Mouse (Mus musculus): ENCODE measurements around the gene Hist1h3c. TPM values are rescaled to one million over a fixed set of nuclear protein-coding genes. Genes with fewer than 3 reads are reported as not detected.

Hist1h3c gene
- polyA plus RNA-seq, 1 experiment from 2014 or later: 1.6 TPM

DNA sequence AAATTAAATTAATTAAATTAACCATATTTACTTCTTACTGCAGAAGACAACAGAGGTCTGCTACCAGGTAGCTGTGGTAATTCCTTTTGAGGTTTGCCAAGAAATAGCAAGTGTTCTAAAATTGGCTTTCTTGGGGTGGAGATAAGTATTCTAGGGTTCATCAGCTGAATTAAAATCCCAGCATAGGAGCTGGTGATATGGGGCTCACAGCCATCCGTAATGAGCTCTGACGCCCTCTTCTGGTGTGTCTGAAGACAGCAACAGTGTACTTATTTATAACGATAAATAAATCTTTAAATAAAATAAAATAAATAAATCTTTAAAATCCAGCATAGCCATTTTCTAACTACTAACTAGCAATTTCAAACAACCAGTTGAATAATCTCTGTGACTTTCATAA lies 45.6 kb downstream of the Hist1h3c start:
- 65% methylated on average over 3 of the region's 3 CpGs for WGBS

DNA sequence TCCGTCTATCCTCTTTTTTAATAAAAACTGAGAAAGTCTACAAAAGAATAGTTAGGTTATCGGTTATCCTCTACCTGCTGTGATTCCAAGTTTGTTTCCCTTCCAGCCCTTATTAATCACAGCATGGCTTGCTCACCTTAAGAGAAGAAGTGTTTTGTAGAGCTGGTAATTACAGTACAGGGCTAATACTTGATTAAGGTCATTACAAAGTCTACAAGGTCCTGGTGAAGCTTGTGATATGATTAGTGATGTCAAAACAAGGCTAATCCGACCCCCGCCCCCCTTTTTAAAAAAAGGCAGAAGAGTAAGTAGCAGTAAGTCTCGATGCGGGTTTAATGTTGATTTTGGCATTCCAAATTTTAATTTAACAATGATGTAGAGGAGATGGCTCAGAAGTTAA lies 46.4 kb downstream of the Hist1h3c start:
- Histone ChIP-seq H3K9me3 (ENCODE audit: control insufficient read depth, low read length) (no peaks in the 10 kb centered on the region), H3K27me3 (replicated peaks; ENCODE audit: control insufficient read depth, insufficient read depth, low read length) (no peaks in the 10 kb centered on the region), H3K4me2 (ENCODE audit: low read length) (peak overlapping the region; percentile 52), H3K4me3 (replicated peaks; ENCODE audit: low read length) (no peak overlapping the region), H3K9ac (replicated peaks; ENCODE audit: low read depth, low read length) (no peak overlapping the region), H3K27ac (ENCODE audit: low read length) (peak overlapping the region; percentile 62), H3K36me3 (ENCODE audit: control insufficient read depth, insufficient read depth) (no peaks in the 10 kb centered on the region), H3K4me1 (replicated peaks; ENCODE audit: control insufficient read depth, insufficient read depth, low read length) (peaks cover 4% of the 10 kb centered on the region)
- 46% methylated on average over 6 of the region's 6 CpGs for WGBS
- ATAC-seq: no peak

More for the DNA sequence above, 45.6 kb downstream of the Hist1h3c start:
- no peaks in the 10 kb centered on the region for H3K27me3 ChIP-seq (replicated peaks; ENCODE audit: control insufficient read depth, insufficient read depth, low read length)
- H3K9ac ChIP-seq (replicated peaks; ENCODE audit: low read depth, low read length): no peak overlapping the region
- no peaks in the 10 kb centered on the region for H3K36me3 ChIP-seq (ENCODE audit: control insufficient read depth, insufficient read depth)
- H3K9me3 ChIP-seq (ENCODE audit: control insufficient read depth, low read length): no peaks in the 10 kb centered on the region
- peaks cover 4% of the 10 kb centered on the region for H3K4me1 ChIP-seq (replicated peaks; ENCODE audit: control insufficient read depth, insufficient read depth, low read length)
- no peak overlapping the region for H3K4me3 ChIP-seq (replicated peaks; ENCODE audit: low read length)
- no peak overlapping the region for H3K4me2 ChIP-seq (ENCODE audit: low read length)
- H3K27ac ChIP-seq (ENCODE audit: low read length): no peak overlapping the region
- no peak for ATAC-seq

DNA sequence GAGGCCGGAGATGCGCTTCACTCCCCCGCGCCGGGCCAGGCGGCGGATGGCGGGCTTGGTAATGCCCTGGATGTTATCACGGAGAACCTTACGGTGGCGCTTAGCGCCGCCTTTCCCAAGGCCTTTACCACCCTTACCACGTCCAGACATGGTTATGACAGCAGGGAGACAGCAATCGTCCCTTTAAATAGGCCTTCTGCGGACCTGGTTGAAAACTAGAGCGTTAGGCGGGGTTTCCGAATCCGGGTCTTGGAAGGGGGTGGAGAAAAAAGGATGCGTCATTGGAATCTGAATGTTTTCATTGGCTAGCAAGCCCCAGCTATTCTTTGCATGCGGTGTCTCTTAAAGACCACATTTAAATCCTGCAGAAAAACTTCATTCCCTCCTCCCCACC lies 47.1 kb downstream of the Hist1h3c start, which contains the start of gene Hist1h4c:
TSS of gene Hist1h4c (minus strand) at position 155 of the 394 bp plus-strand sequence.
- Histone ChIP-seq H3K9me3 (ENCODE audit: control insufficient read depth, low read length) (no peaks in the 10 kb centered on the region), H3K36me3 (ENCODE audit: control insufficient read depth, insufficient read depth) (no peaks in the 10 kb centered on the region), H3K27me3 (replicated peaks; ENCODE audit: control insufficient read depth, insufficient read depth, low read length) (no peaks in the 10 kb centered on the region), H3K4me2 (ENCODE audit: low read length) (peak within 1 kb of the TSS; percentile 65), H3K4me1 (replicated peaks; ENCODE audit: control insufficient read depth, insufficient read depth, low read length) (peaks cover 4% of the 10 kb centered on the region), H3K4me3 (replicated peaks; ENCODE audit: low read length) (peak within 1 kb of the TSS; percentile 46), H3K27ac (ENCODE audit: low read length) (peak within 1 kb of the TSS; percentile 86), H3K9ac (replicated peaks; ENCODE audit: low read depth, low read length) (peak within 1 kb of the TSS; percentile 49)
- under 1% methylated on average over 20 of the region's 22 CpGs for WGBS
- ATAC-seq: peak; percentile 96

- Histone ChIP-seq H3K4me1 (replicated peaks; ENCODE audit: control insufficient read depth, insufficient read depth, low read length) (peaks cover 4% of the 10 kb centered on the region), H3K9ac (replicated peaks; ENCODE audit: low read depth, low read length) (peak overlapping the region; percentile 49), H3K4me3 (replicated peaks; ENCODE audit: low read length) (peak overlapping the region; percentile 46), H3K4me2 (ENCODE audit: low read length) (peak overlapping the region; percentile 65), H3K36me3 (ENCODE audit: control insufficient read depth, insufficient read depth) (no peaks in the 10 kb centered on the region), H3K27me3 (replicated peaks; ENCODE audit: control insufficient read depth, insufficient read depth, low read length) (no peaks in the 10 kb centered on the region), H3K27ac (ENCODE audit: low read length) (peak overlapping the region; percentile 86), H3K9me3 (ENCODE audit: control insufficient read depth, low read length) (no peaks in the 10 kb centered on the region)
- WGBS: under 1% methylated on average over 22 of the region's 32 CpGs
- peak; percentile 51 for ATAC-seq
These were observed 47.7 kb downstream of the Hist1h3c start for GRCm38 (mm10) chr13:23697491-23698299.

GRCm38 (mm10) chr13:23696061-23696474 lies 49.3 kb downstream of the Hist1h3c start:
- no peaks in the 10 kb centered on the region for H3K36me3 ChIP-seq (ENCODE audit: control insufficient read depth, insufficient read depth)
- ATAC-seq: no peak
- 70% methylated on average over 15 of the region's 15 CpGs for WGBS

DNA sequence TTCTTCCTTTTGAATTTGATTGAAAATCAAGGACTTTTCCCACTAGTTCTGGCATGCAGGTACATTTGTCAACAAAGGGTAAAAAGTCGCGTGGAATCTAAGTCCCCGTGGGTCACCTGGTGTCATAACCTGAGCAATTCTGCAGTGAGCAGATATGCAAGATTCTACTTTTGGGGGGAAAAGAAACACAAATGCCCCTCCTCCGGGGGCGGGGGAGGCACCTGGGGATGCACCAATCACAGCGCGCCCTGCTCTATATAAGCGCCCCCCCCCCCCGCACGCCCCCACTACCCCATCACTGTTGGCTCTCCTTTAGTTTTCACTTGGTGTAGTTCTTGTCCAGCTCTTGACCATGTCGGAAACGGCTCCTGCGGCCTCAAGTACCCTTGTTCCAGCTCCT lies 49.9 kb downstream of the Hist1h3c start, which contains the start of gene Hist1h1t:
TSS of gene Hist1h1t (plus strand) at position 301 of the 400 bp plus-strand sequence.
- no peak for ATAC-seq
- Histone ChIP-seq H3K4me1 (replicated peaks; ENCODE audit: control insufficient read depth, insufficient read depth, low read length) (peaks cover 4% of the 10 kb centered on the region), H3K27me3 (replicated peaks; ENCODE audit: control insufficient read depth, insufficient read depth, low read length) (no peaks in the 10 kb centered on the region), H3K9me3 (ENCODE audit: control insufficient read depth, low read length) (no peaks in the 10 kb centered on the region), H3K4me3 (replicated peaks; ENCODE audit: low read length) (no peak within 1 kb of the TSS), H3K36me3 (ENCODE audit: control insufficient read depth, insufficient read depth) (no peaks in the 10 kb centered on the region), H3K27ac (ENCODE audit: low read length) (no peak within 1 kb of the TSS), H3K4me2 (ENCODE audit: low read length) (no peak within 1 kb of the TSS), H3K9ac (replicated peaks; ENCODE audit: low read depth, low read length) (no peak within 1 kb of the TSS)
- WGBS: 55% methylated on average over 13 of the region's 13 CpGs

More at GRCm38 (mm10) chr13:23696061-23696474, 49.3 kb downstream of the Hist1h3c start:
- Histone ChIP-seq H3K9me3 (ENCODE audit: control insufficient read depth, low read length) (no peaks in the 10 kb centered on the region), H3K9ac (replicated peaks; ENCODE audit: low read depth, low read length) (no peak overlapping the region), H3K27me3 (replicated peaks; ENCODE audit: control insufficient read depth, insufficient read depth, low read length) (no peaks in the 10 kb centered on the region), H3K27ac (ENCODE audit: low read length) (no peak overlapping the region), H3K4me2 (ENCODE audit: low read length) (no peak overlapping the region), H3K4me3 (replicated peaks; ENCODE audit: low read length) (no peak overlapping the region), H3K4me1 (replicated peaks; ENCODE audit: control insufficient read depth, insufficient read depth, low read length) (peaks cover 4% of the 10 kb centered on the region)

Small RNA genes lying within 50 kb of the gene (microRNA-seq; reads per million reads assigned to microRNA genes)
- gene Gm44314 (not detected), gene Gm44484 (not detected)

Other genes with a start within 250 kb of the Hist1h3c start
- 2.9 and 4.6 TPM in 2 replicates for gene Hist1h4h, start 214.6 kb downstream of the Hist1h3c start, polyA plus RNA-seq (2015; fragmentation: Nextera tagmentation; extraction: Ambion mirVana)
- gene Hist1h2af, start 211.7 kb downstream of the Hist1h3c start, polyA plus RNA-seq (2015; fragmentation: Nextera tagmentation; extraction: Ambion mirVana): not detected in 2 replicates
- gene Hist1h3g, start 210.2 kb downstream of the Hist1h3c start, polyA plus RNA-seq (2015; fragmentation: Nextera tagmentation; extraction: Ambion mirVana): 1.5 and 3.2 TPM in 2 replicates
- 0.23 and 0.47 TPM in 2 replicates for gene Hist1h2bh, start 202.2 kb downstream of the Hist1h3c start, polyA plus RNA-seq (2015; fragmentation: Nextera tagmentation; extraction: Ambion mirVana)
- gene Hist1h3f, start 201.6 kb downstream of the Hist1h3c start, polyA plus RNA-seq (2015; fragmentation: Nextera tagmentation; extraction: Ambion mirVana): 0.30 and 0.61 TPM in 2 replicates
- not detected in 2 replicates for gene Hist1h4f, start 194.0 kb downstream of the Hist1h3c start, polyA plus RNA-seq (2015; fragmentation: Nextera tagmentation; extraction: Ambion mirVana)
- 0.15 and 0.22 TPM in 2 replicates for gene Hist1h1d, start 192.3 kb downstream of the Hist1h3c start, polyA plus RNA-seq (2015; fragmentation: Nextera tagmentation; extraction: Ambion mirVana)
- gene Hist1h3e, start 183.2 kb downstream of the Hist1h3c start, polyA plus RNA-seq (2015; fragmentation: Nextera tagmentation; extraction: Ambion mirVana): 2.0 and 3.4 TPM in 2 replicates
- 33.0 and 46.2 TPM in 2 replicates for gene Hist1h2ae, start 174.4 kb downstream of the Hist1h3c start, polyA plus RNA-seq (2015; fragmentation: Nextera tagmentation; extraction: Ambion mirVana)
- 2.1 and 6.2 TPM in 2 replicates for gene Hist1h2bg, start 174.2 kb downstream of the Hist1h3c start, polyA plus RNA-seq (2015; fragmentation: Nextera tagmentation; extraction: Ambion mirVana)
- gene Hist1h2bf, start 171.4 kb downstream of the Hist1h3c start, polyA plus RNA-seq (2015; fragmentation: Nextera tagmentation; extraction: Ambion mirVana): 2.1 and 2.6 TPM in 2 replicates
- gene Hist1h2ad, start 171.2 kb downstream of the Hist1h3c start, polyA plus RNA-seq (2015; fragmentation: Nextera tagmentation; extraction: Ambion mirVana): 1.2 and 3.4 TPM in 2 replicates
- gene Hist1h3d, start 169.8 kb downstream of the Hist1h3c start, polyA plus RNA-seq (2015; fragmentation: Nextera tagmentation; extraction: Ambion mirVana): 2.2 and 2.8 TPM in 2 replicates
- 51.0 and 59.0 TPM in 2 replicates for gene Hist1h4d, start 164.0 kb downstream of the Hist1h3c start, polyA plus RNA-seq (2015; fragmentation: Nextera tagmentation; extraction: Ambion mirVana)
- 2.0 and 2.6 TPM in 2 replicates for gene Hist1h2be, start 124.5 kb downstream of the Hist1h3c start, polyA plus RNA-seq (2015; fragmentation: Nextera tagmentation; extraction: Ambion mirVana)
- gene Hist1h1e, start 123.0 kb downstream of the Hist1h3c start, polyA plus RNA-seq (2015; fragmentation: Nextera tagmentation; extraction: Ambion mirVana): 7.0 and 9.9 TPM in 2 replicates
- gene Hist1h2ac, start 61.7 kb downstream of the Hist1h3c start, polyA plus RNA-seq (2015; fragmentation: Nextera tagmentation; extraction: Ambion mirVana): 0.80 and 0.83 TPM in 2 replicates
- gene Hist1h2bc, start 61.4 kb downstream of the Hist1h3c start, polyA plus RNA-seq (2015; fragmentation: Nextera tagmentation; extraction: Ambion mirVana): 27.2 and 35.5 TPM in 2 replicates
- not detected in 2 replicates for gene Hist1h1t, start 49.8 kb downstream of the Hist1h3c start, polyA plus RNA-seq (2015; fragmentation: Nextera tagmentation; extraction: Ambion mirVana)
- 2.1 and 2.2 TPM in 2 replicates for gene Hist1h4c, start 47.1 kb downstream of the Hist1h3c start, polyA plus RNA-seq (2015; fragmentation: Nextera tagmentation; extraction: Ambion mirVana)
- gene Hfe, start 34.7 kb downstream of the Hist1h3c start, polyA plus RNA-seq (2015; fragmentation: Nextera tagmentation; extraction: Ambion mirVana): 2.1 and 3.3 TPM in 2 replicates
- 16.7 and 22.7 TPM in 2 replicates for gene Hist1h1c, start 6.8 kb downstream of the Hist1h3c start, polyA plus RNA-seq (2015; fragmentation: Nextera tagmentation; extraction: Ambion mirVana)
- 0.86 and 0.95 TPM in 2 replicates for gene Hist1h2bb, start 1.1 kb upstream of the Hist1h3c start, polyA plus RNA-seq (2015; fragmentation: Nextera tagmentation; extraction: Ambion mirVana)
- 14.5 and 16.2 TPM in 2 replicates for gene Hist1h2ab, start 5.5 kb upstream of the Hist1h3c start, polyA plus RNA-seq (2015; fragmentation: Nextera tagmentation; extraction: Ambion mirVana)
- gene Hist1h3b, start 6.7 kb upstream of the Hist1h3c start, polyA plus RNA-seq (2015; fragmentation: Nextera tagmentation; extraction: Ambion mirVana): 4.9 and 6.7 TPM in 2 replicates
- 1.5 TPM in 1 of 2 replicates, not detected in the other for gene Hist1h4b, start 11.4 kb upstream of the Hist1h3c start, polyA plus RNA-seq (2015; fragmentation: Nextera tagmentation; extraction: Ambion mirVana)
- gene Hist1h4a, start 15.6 kb upstream of the Hist1h3c start, polyA plus RNA-seq (2015; fragmentation: Nextera tagmentation; extraction: Ambion mirVana): not detected in 2 replicates
- gene Hist1h3a, start 16.8 kb upstream of the Hist1h3c start, polyA plus RNA-seq (2015; fragmentation: Nextera tagmentation; extraction: Ambion mirVana): 1.5 and 1.9 TPM in 2 replicates
- gene Hist1h1a, start 18.1 kb upstream of the Hist1h3c start, polyA plus RNA-seq (2015; fragmentation: Nextera tagmentation; extraction: Ambion mirVana): 0.70 and 1.0 TPM in 2 replicates
- not detected in 2 replicates for gene Trim38, start 24.3 kb upstream of the Hist1h3c start, polyA plus RNA-seq (2015; fragmentation: Nextera tagmentation; extraction: Ambion mirVana)
- gene Slc17a2, start 61.4 kb upstream of the Hist1h3c start, polyA plus RNA-seq (2015; fragmentation: Nextera tagmentation; extraction: Ambion mirVana): not detected in 2 replicates
- gene Slc17a3, start 93.8 kb upstream of the Hist1h3c start, polyA plus RNA-seq (2015; fragmentation: Nextera tagmentation; extraction: Ambion mirVana): not detected in 2 replicates
- not detected in 2 replicates for gene Slc17a1, start 122.1 kb upstream of the Hist1h3c start, polyA plus RNA-seq (2015; fragmentation: Nextera tagmentation; extraction: Ambion mirVana)
- gene Slc17a4, start 169.4 kb upstream of the Hist1h3c start, polyA plus RNA-seq (2015; fragmentation: Nextera tagmentation; extraction: Ambion mirVana): not detected in 2 replicates
- not detected in 2 replicates for gene Hist1h2ba, start 188.6 kb upstream of the Hist1h3c start, polyA plus RNA-seq (2015; fragmentation: Nextera tagmentation; extraction: Ambion mirVana)
- not detected in 2 replicates for gene Hist1h2aa, start 188.9 kb upstream of the Hist1h3c start, polyA plus RNA-seq (2015; fragmentation: Nextera tagmentation; extraction: Ambion mirVana)
- 1.9 and 3.7 TPM in 2 replicates for gene Scgn, start 245.6 kb upstream of the Hist1h3c start, polyA plus RNA-seq (2015; fragmentation: Nextera tagmentation; extraction: Ambion mirVana)